Mouse (Mus musculus) hindbrain, embryonic 11.5 days (tissue): Measurements from ENCODE around the gene Hmgxb4. TPM values are rescaled to one million over a fixed set of nuclear protein-coding genes. Genes with fewer than 3 reads are reported as not detected.

Experiments
- ATAC-seq: fragments of 200-750 bp; cut with Nextera tagmentation; 2 replicates; pipeline ENCODE4 v1.8.0; 2017; ENCODE audit warnings: mild to moderate bottlenecking, moderate TSS enrichment, moderate library complexity; ENCODE audit not compliant: low FRiP score
- DNase-seq: peaks from one replicate; pipeline ENCODE4 v3.0.0-alpha.2; 2015; ENCODE audit warnings: low spot score
- H3K27ac ChIP-seq: fragments of 300-500 bp; sonication (generic); 2 replicates; pipeline ENCODE4 v1.5.1; 2014; ENCODE audit warnings: mild to moderate bottlenecking, low read depth, low read length
- H3K27me3 ChIP-seq: fragments of 300-500 bp; sonication (generic); 2 replicates; pipeline ENCODE4 v1.6.1; 2014; ENCODE audit warnings: mild to moderate bottlenecking, low read length, moderate library complexity, mixed read lengths; ENCODE audit not compliant: control insufficient read depth, insufficient read depth
- H3K36me3 ChIP-seq: fragments of 300-500 bp; sonication (generic); 2 replicates; pipeline ENCODE4 v1.6.1; 2014; ENCODE audit warnings: mild to moderate bottlenecking, low read length, moderate library complexity, mixed read lengths; ENCODE audit not compliant: control insufficient read depth, insufficient read depth
- H3K4me1 ChIP-seq: fragments of 300-500 bp; sonication (generic); replicated peaks from 2 replicates; pipeline ENCODE4 v1.6.1; 2014; ENCODE audit warnings: low read length, mixed read lengths; ENCODE audit not compliant: control insufficient read depth, insufficient read depth
- H3K4me2 ChIP-seq: fragments of 300-500 bp; sonication (generic); replicated peaks from 2 replicates; pipeline ENCODE4 v1.6.1; 2014; ENCODE audit warnings: mild to moderate bottlenecking, low read depth, low read length
- H3K4me3 ChIP-seq: fragments of 300-500 bp; sonication (generic); 2 replicates; pipeline ENCODE4 v1.5.1; 2014; ENCODE audit warnings: low read depth, low read length
- H3K9ac ChIP-seq: fragments of 300-500 bp; sonication (generic); 2 replicates; pipeline ENCODE4 v1.6.1; 2014; ENCODE audit warnings: low read depth, low read length
- H3K9me3 ChIP-seq: fragments of 300-500 bp; sonication (generic); 2 replicates; pipeline ENCODE4 v1.6.1; 2016; ENCODE audit warnings: low read length; ENCODE audit not compliant: control insufficient read depth
- WGBS: fragments of 180-500 bp; shearing (Covaris S2); extraction: QIAGEN DNeasy Blood & Tissue Kit; methylation state at CpG from one replicate; pipeline ENCODE4 v1.1.7; 2014; 5-methylcytosine and 5-hydroxymethylcytosine counted together
- polyA plus RNA-seq: library from polyadenylated mRNA; unstranded; fragments of >200 nt; fragmentation: Nextera tagmentation; extraction: Ambion mirVana; gene quantifications from 2 replicates; pipeline ENCODE4 v1.2.1, GENCODE M21; 2014

Hmgxb4 gene
- polyA plus RNA-seq, 1 experiment from 2014 or later = 56.1 TPM

DNA sequence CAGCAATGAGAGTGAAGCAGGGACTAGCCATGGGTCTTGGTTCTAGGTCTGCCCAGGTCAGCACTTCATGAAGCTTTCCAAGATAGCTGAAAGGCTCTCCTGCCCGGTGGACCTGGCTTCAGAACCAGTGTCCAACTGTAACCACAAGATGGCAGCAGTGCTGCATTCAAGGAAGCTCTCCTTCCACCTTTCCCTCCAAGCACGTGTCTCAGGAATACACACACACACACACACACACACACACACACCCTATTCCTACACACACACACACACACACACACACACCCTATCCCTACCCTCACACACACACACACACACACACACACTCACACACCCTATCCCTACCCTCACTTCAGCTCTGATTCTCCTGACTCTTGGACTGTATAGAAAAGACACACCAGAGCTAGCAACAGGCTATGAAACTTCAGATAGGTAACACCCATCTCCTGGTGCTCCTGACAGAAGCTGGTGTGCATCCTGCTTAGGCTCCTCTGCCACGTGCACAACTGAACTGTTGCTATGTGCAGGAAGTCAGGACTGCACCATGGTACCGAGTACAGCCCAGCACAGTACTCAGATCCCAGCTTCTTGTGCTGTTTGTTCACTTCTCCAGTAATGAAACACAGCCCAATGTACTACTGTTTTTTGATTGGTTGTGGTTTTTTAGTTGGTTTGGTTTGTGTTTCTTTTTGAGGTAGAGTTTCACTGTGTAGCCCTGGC is 78.6 kb downstream of the Hmgxb4 start:
- Histone ChIP-seq H3K27me3 (no peaks in the 10 kb centered on the region), H3K9ac (no peak overlapping the region), H3K27ac (no peak overlapping the region), H3K4me3 (no peak overlapping the region), H3K36me3 (no peaks in the 10 kb centered on the region), H3K9me3 (no peaks in the 10 kb centered on the region), H3K4me2 (no peak overlapping the region), H3K4me1 (no peaks in the 10 kb centered on the region)
- ATAC-seq (peak; percentile 86), DNase-seq (peak; percentile 84)
- WGBS = 28% methylated on average over 4 of the region's 4 CpGs

DNA sequence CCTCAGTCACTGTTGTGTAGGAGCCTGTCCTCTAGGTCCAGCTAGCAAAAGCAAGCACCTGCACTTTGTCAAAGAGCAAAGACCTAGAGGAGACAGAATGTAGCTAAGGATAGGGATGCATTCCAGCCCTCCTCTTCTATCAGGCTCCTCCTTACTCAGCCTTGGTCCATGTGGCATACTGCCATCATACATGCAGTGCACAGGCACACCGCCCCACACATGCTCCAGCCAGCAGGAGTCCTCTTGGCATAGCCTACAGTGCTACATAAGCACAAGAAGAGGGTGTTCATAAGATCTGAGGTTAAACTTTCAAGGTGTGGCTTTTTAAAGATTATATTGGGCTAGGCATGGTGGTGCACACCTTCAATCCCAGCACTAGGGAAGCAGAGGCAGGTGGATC is 81.7 kb downstream of the Hmgxb4 start:
- no peak overlapping the region for H3K4me3 ChIP-seq
- no peak for ATAC-seq
- WGBS = 100% methylated on average over 1 of the region's 1 CpGs

DNA sequence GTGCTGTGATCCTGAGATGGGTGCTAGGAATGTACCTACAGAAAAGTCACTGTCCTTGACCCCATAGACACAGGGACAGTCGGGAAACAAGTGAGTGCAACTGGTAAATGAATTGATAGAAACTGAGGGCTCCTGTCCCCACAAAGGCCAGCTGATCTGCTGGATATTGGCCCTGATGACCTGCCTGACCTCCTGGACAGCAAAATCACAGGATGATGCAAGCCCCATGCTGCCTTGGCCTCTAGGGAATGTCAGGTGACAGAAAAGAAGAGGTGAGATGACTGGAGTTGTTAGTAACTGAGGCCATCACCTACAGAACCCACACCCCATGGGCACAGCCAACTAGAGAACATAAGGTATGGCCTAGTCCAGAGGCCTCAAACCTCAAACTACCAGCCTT is 85.1 kb downstream of the Hmgxb4 start:
- no peak for ATAC-seq
- no peak overlapping the region for H3K4me3 ChIP-seq
- WGBS = 81% methylated on average over 1 of the region's 1 CpGs

More for the DNA sequence above, 81.7 kb downstream of the Hmgxb4 start:
- H3K4me1 ChIP-seq = no peaks in the 10 kb centered on the region
- no peaks in the 10 kb centered on the region for H3K9me3 ChIP-seq
- H3K27me3 ChIP-seq = no peaks in the 10 kb centered on the region
- no peak overlapping the region for H3K4me2 ChIP-seq
- no peaks in the 10 kb centered on the region for H3K36me3 ChIP-seq
- H3K27ac ChIP-seq = no peak overlapping the region
- DNase-seq = no peak
- no peak overlapping the region for H3K9ac ChIP-seq

GRCm38 (mm10) chr8:75078851-75079250 is 85.7 kb downstream of the Hmgxb4 start:
- Histone ChIP-seq H3K9ac (no peak overlapping the region), H3K27me3 (no peaks in the 10 kb centered on the region), H3K4me2 (no peak overlapping the region), H3K36me3 (no peaks in the 10 kb centered on the region), H3K4me3 (no peak overlapping the region), H3K9me3 (no peaks in the 10 kb centered on the region), H3K27ac (no peak overlapping the region), H3K4me1 (no peaks in the 10 kb centered on the region)
- no peak for ATAC-seq
- WGBS = 98% methylated on average over 9 of the region's 9 CpGs
- no peak for DNase-seq

More for the DNA sequence above, 85.1 kb downstream of the Hmgxb4 start:
- no peak overlapping the region for H3K4me2 ChIP-seq
- H3K9me3 ChIP-seq = no peaks in the 10 kb centered on the region
- no peaks in the 10 kb centered on the region for H3K36me3 ChIP-seq
- no peak for DNase-seq
- no peak overlapping the region for H3K27ac ChIP-seq
- H3K9ac ChIP-seq = no peak overlapping the region
- no peaks in the 10 kb centered on the region for H3K4me1 ChIP-seq
- H3K27me3 ChIP-seq = no peaks in the 10 kb centered on the region

Other genes with a start within 250 kb of the Hmgxb4 start
- not detected in 2 replicates for gene Isx, start 120.2 kb upstream of the Hmgxb4 start, polyA plus RNA-seq
- gene Tom1, start 40.3 kb downstream of the Hmgxb4 start, polyA plus RNA-seq = 25.0 and 25.2 TPM in 2 replicates
- 9.2 and 15.1 TPM in 2 replicates for gene Hmox1, start 100.3 kb downstream of the Hmgxb4 start, polyA plus RNA-seq
- 133 and 155 TPM in 2 replicates for gene Mcm5, start 116.2 kb downstream of the Hmgxb4 start, polyA plus RNA-seq
- gene Rasd2, start 220.6 kb downstream of the Hmgxb4 start, polyA plus RNA-seq = 0.19 and 0.32 TPM in 2 replicates